Mouse (Mus musculus): ENCODE data around the gene Irf9. TPM values are rescaled to one million over a fixed set of nuclear protein-coding genes. Genes with fewer than 3 reads are reported as not detected.

The Irf9 gene
- polyA plus RNA-seq, 1 experiment: 101 TPM

DNA sequence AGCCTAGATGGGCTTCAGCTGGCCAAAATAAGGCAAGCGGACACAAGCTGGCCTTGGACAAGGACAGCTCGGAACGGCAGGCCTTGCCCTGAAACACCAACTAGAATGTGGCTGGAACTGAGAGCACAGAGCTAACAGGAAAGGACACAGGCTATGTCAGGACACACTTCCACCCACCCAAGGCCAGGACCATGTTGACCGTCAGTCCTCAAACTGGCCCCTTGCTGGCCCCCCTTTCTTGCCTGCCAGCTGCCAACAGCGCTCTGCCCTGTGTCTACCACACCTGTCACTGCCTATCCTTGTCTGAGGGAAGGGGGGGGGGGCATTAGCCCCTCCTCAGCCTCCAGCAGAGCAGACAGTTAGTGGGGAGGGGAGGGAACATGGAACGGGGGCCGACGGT, 28.1 kb upstream of the Irf9 start, which contains the start of gene Fitm1:
Gene Fitm1, plus strand, starts transcription at position 316 of the 400 bp plus-strand sequence.
- no peaks in the 10 kb centered on the region for H3K27me3 ChIP-seq (ENCODE audit: control insufficient read depth, insufficient read depth, low read length)
- no peak for DNase-seq (ENCODE audit: low read depth in 1 of 2, low spot score in 2 of 2)
- H3K4me1 ChIP-seq (ENCODE audit: control insufficient read depth, insufficient read depth, insufficient read length): peaks cover 3% of the 10 kb centered on the region; the same call in 1 of the 2 replicates
- no peak within 1 kb of the TSS for H3K4me3 ChIP-seq (ENCODE audit: extremely low read depth, insufficient read depth, insufficient read length)
- WGBS: 77% methylated on average over 8 of the region's 8 CpGs
- no peak within 1 kb of the TSS for H3K27ac ChIP-seq (ENCODE audit: insufficient read depth, low read length)
- TF ChIP-seq CTCF (IDR thresholded peaks at IDR 0.05; ENCODE audit: extremely low read depth, insufficient read depth, insufficient read length, insufficient replicate concordance): no peak
- no peak for TF ChIP-seq POLR2A (IDR thresholded peaks at IDR 0.05; ENCODE audit: low read depth, low read length)
- peaks cover 5% of the 10 kb centered on the region; the same call in 1 of the 2 replicates for H3K36me3 ChIP-seq (ENCODE audit: control insufficient read depth, insufficient read depth, low read length)

DNA sequence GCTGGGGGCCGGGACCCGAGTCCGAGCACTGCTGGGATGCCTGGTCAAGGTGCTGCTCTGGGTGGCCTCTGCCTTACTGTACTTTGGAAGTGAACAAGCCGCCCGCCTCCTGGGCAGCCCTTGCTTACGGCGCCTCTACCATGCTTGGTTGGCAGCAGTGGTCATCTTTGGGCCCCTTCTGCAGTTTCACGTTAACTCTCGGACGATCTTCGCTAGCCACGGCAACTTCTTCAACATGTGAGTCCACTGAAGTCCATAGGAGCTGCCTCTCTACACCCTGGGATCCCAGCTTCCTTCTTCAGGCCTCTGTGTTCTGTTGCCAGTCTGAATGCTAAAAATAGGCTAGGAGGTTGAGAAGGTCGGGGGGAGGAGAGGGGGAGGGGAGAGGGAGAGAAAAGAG, 27.7 kb upstream of the Irf9 start:
- no peak for DNase-seq (ENCODE audit: low read depth in 1 of 2, low spot score in 2 of 2)
- H3K27me3 ChIP-seq (ENCODE audit: control insufficient read depth, insufficient read depth, low read length): no peaks in the 10 kb centered on the region
- peaks cover 7% of the 10 kb centered on the region for H3K36me3 ChIP-seq (ENCODE audit: control insufficient read depth, insufficient read depth, low read length)
- H3K4me3 ChIP-seq (ENCODE audit: extremely low read depth, insufficient read depth, insufficient read length): no peak overlapping the region
- 73% methylated on average over 13 of the region's 13 CpGs for whole genome bisulfite sequencing
- no peak for TF ChIP-seq CTCF (IDR thresholded peaks at IDR 0.05; ENCODE audit: extremely low read depth, insufficient read depth, insufficient read length, insufficient replicate concordance)
- TF ChIP-seq POLR2A (IDR thresholded peaks at IDR 0.05; ENCODE audit: low read depth, low read length): no peak
- H3K27ac ChIP-seq (ENCODE audit: insufficient read depth, low read length): no peak overlapping the region
- peaks cover 3% of the 10 kb centered on the region; the same call in 1 of the 2 replicates for H3K4me1 ChIP-seq (ENCODE audit: control insufficient read depth, insufficient read depth, insufficient read length)

DNA sequence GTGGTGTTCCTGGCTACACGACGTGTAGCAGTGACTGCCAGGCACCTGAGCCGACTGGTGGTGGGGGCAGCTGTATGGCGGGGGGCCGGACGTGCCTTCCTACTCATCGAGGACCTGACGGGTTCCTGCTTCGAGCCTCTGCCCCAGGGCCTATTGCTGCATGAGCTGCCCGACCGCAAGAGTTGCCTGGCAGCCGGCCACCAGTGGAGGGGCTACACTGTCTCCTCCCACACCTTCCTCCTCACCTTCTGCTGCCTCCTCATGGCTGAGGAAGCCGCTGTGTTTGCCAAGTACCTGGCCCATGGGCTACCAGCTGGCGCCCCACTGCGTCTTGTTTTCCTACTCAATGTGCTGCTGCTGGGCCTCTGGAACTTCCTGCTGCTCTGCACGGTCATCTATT, 27.0 kb upstream of the Irf9 start:
- 58% methylated on average over 16 of the region's 16 CpGs for WGBS
- Histone ChIP-seq H3K36me3 (ENCODE audit: control insufficient read depth, insufficient read depth, low read length) (peaks cover 13% of the 10 kb centered on the region), H3K27me3 (ENCODE audit: control insufficient read depth, insufficient read depth, low read length) (no peaks in the 10 kb centered on the region), H3K4me1 (ENCODE audit: control insufficient read depth, insufficient read depth, insufficient read length) (peaks cover 3% of the 10 kb centered on the region; the same call in 1 of the 2 replicates), H3K27ac (ENCODE audit: insufficient read depth, low read length) (no peak overlapping the region), H3K4me3 (ENCODE audit: extremely low read depth, insufficient read depth, insufficient read length) (no peak overlapping the region)
- TF ChIP-seq CTCF (IDR thresholded peaks at IDR 0.05; ENCODE audit: extremely low read depth, insufficient read depth, insufficient read length, insufficient replicate concordance) (no peak), POLR2A (IDR thresholded peaks at IDR 0.05; ENCODE audit: low read depth, low read length) (no peak)
- DNase-seq (ENCODE audit: low read depth in 1 of 2, low spot score in 2 of 2): no peak

GRCm38 (mm10) chr14:55577871-55578667, 25.3 kb upstream of the Irf9 start, which contains the start of gene Psme1:
Gene Psme1, plus strand, starts transcription at chr14:55578123.
- DNase-seq (ENCODE audit: low read depth in 1 of 2, low spot score in 2 of 2): peak; percentile 50 to 86
- no peaks in the 10 kb centered on the region for H3K27me3 ChIP-seq (ENCODE audit: control insufficient read depth, insufficient read depth, low read length)
- peaks cover 3% of the 10 kb centered on the region; the same call in 1 of the 2 replicates for H3K4me1 ChIP-seq (ENCODE audit: control insufficient read depth, insufficient read depth, insufficient read length)
- peak within 1 kb of the TSS; percentile 91 for H3K27ac ChIP-seq (ENCODE audit: insufficient read depth, low read length)
- peaks cover 20% of the 10 kb centered on the region for H3K36me3 ChIP-seq (ENCODE audit: control insufficient read depth, insufficient read depth, low read length)
- H3K4me3 ChIP-seq (ENCODE audit: extremely low read depth, insufficient read depth, insufficient read length): peak within 1 kb of the TSS; percentile 83
- WGBS: 1% methylated on average over 30 of the region's 32 CpGs
- TF ChIP-seq CTCF (IDR thresholded peaks at IDR 0.05; ENCODE audit: extremely low read depth, insufficient read depth, insufficient read length, insufficient replicate concordance): no peak
- TF ChIP-seq POLR2A (IDR thresholded peaks at IDR 0.05; ENCODE audit: low read depth, low read length): peak; percentile 54; the same call in 1 of the 2 replicates

DNA sequence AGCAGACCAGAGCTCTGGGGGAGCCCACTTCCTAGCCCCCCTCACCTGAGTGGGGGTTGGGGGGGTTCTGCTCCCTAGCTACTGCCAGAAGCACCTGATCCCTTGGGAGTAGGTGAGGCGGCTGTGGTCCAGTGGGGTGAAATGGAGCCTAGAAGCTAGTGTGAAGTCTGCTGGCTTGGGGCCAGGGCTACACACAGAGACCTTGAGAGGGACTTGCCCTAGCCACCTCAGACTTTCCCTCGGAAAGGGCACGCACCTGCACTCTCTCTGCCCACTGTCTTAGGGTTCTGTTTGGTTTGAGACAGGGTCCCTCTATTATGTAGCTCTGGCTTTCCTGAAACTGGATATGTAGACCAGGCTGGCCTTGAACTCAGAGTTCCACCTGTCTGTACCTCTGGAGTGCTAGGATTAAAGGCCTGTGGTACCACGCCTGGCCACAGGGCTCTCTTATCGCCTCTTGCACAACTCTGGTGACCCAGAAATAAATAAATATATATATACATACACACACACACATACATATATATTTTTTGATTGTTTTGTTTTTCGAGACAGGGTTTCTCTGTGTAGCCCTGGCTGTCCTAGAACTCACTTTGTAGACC, 24.6 kb upstream of the Irf9 start:
- DNase-seq (ENCODE audit: low read depth in 1 of 2, low spot score in 2 of 2): peak in 1 of 2 experiments; percentile 56
- TF ChIP-seq CTCF (IDR thresholded peaks at IDR 0.05; ENCODE audit: extremely low read depth, insufficient read depth, insufficient read length, insufficient replicate concordance) (no peak), POLR2A (IDR thresholded peaks at IDR 0.05; ENCODE audit: low read depth, low read length) (no peak)
- 10% methylated on average over 6 of the region's 6 CpGs for WGBS
- no peaks in the 10 kb centered on the region for H3K27me3 ChIP-seq (ENCODE audit: control insufficient read depth, insufficient read depth, low read length)
- H3K27ac ChIP-seq (ENCODE audit: insufficient read depth, low read length): peak overlapping the region; percentile 91
- peaks cover 20% of the 10 kb centered on the region for H3K36me3 ChIP-seq (ENCODE audit: control insufficient read depth, insufficient read depth, low read length)
- H3K4me1 ChIP-seq (ENCODE audit: control insufficient read depth, insufficient read depth, insufficient read length): peaks cover 3% of the 10 kb centered on the region; the same call in 1 of the 2 replicates
- H3K4me3 ChIP-seq (ENCODE audit: extremely low read depth, insufficient read depth, insufficient read length): peak overlapping the region; percentile 83

GRCm38 (mm10) chr14:55579511-55580496, 23.6 kb upstream of the Irf9 start:
- Histone ChIP-seq H3K27me3 (ENCODE audit: control insufficient read depth, insufficient read depth, low read length) (no peaks in the 10 kb centered on the region), H3K27ac (ENCODE audit: insufficient read depth, low read length) (no peak overlapping the region), H3K36me3 (ENCODE audit: control insufficient read depth, insufficient read depth, low read length) (peaks cover 20% of the 10 kb centered on the region), H3K4me1 (ENCODE audit: control insufficient read depth, insufficient read depth, insufficient read length) (peaks cover 6% of the 10 kb centered on the region; the same call in 1 of the 2 replicates), H3K4me3 (ENCODE audit: extremely low read depth, insufficient read depth, insufficient read length) (no peak overlapping the region)
- TF ChIP-seq CTCF (IDR thresholded peaks at IDR 0.05; ENCODE audit: extremely low read depth, insufficient read depth, insufficient read length, insufficient replicate concordance) (no peak), POLR2A (IDR thresholded peaks at IDR 0.05; ENCODE audit: low read depth, low read length) (no peak)
- WGBS: 94% methylated on average over 23 of the region's 23 CpGs
- no peak for DNase-seq (ENCODE audit: low read depth in 1 of 2, low spot score in 2 of 2)

Measured in spleen, adult 2 months (tissue).